Mouse (Mus musculus) embryonic facial prominence, embryonic 15.5 days (tissue): Measurements from ENCODE around the gene Psmd13. TPM values are rescaled to one million over a fixed set of nuclear protein-coding genes. Genes with fewer than 3 reads are reported as not detected.

Experiments used
- ATAC-seq: fragments of 200-750 bp; cut with Nextera tagmentation; 2 replicates; pipeline ENCODE4 v1.8.0; 2017; ENCODE audit warnings: low read depth, moderate TSS enrichment; ENCODE audit not compliant: insufficient number of reproducible peaks, low FRiP score, low TSS enrichment
- H3K27ac ChIP-seq: fragments of 300-500 bp; sonication (generic); replicated peaks from 2 replicates; pipeline ENCODE4 v1.5.1; 2015; ENCODE audit warnings: mild to moderate bottlenecking, inconsistent platforms
- H3K27me3 ChIP-seq: fragments of 300-500 bp; sonication (generic); 2 replicates; pipeline ENCODE4 v1.6.1; 2015; ENCODE audit warnings: inconsistent platforms
- H3K36me3 ChIP-seq: fragments of 300-500 bp; sonication (generic); 2 replicates; pipeline ENCODE4 v1.6.1; 2015; ENCODE audit warnings: mild to moderate bottlenecking, inconsistent platforms
- H3K4me1 ChIP-seq: fragments of 300-500 bp; sonication (generic); 2 replicates; pipeline ENCODE4 v1.6.1; 2015; ENCODE audit warnings: inconsistent platforms
- H3K4me2 ChIP-seq: fragments of 300-500 bp; sonication (generic); replicated peaks from 2 replicates; pipeline ENCODE4 v1.6.1; 2015; ENCODE audit warnings: mild to moderate bottlenecking, inconsistent platforms
- H3K4me3 ChIP-seq: fragments of 300-500 bp; sonication (generic); replicated peaks from 2 replicates; pipeline ENCODE4 v1.5.1; 2015; ENCODE audit warnings: mild to moderate bottlenecking, inconsistent platforms
- H3K9ac ChIP-seq: fragments of 300-500 bp; sonication (generic); 2 replicates; pipeline ENCODE4 v1.6.1; 2015; ENCODE audit warnings: inconsistent platforms
- H3K9me3 ChIP-seq: fragments of 300-500 bp; sonication (generic); replicated peaks from 2 replicates; pipeline ENCODE4 v1.6.1; 2016; ENCODE audit warnings: inconsistent platforms
- WGBS: fragments of 180-500 bp; shearing (Covaris S2); methylation state at CpG from one replicate; pipeline ENCODE4 v1.1.7; 2015; 5-methylcytosine and 5-hydroxymethylcytosine counted together
- polyA plus RNA-seq: library from polyadenylated mRNA; unstranded; fragments of >200 nt; fragmentation: Nextera tagmentation; extraction: Ambion mirVana; gene quantifications from 2 replicates; pipeline ENCODE4 v1.2.1, GENCODE M21; 2015

The Psmd13 gene
- polyA plus RNA-seq, 1 experiment from 2014 or later = 209 TPM

DNA sequence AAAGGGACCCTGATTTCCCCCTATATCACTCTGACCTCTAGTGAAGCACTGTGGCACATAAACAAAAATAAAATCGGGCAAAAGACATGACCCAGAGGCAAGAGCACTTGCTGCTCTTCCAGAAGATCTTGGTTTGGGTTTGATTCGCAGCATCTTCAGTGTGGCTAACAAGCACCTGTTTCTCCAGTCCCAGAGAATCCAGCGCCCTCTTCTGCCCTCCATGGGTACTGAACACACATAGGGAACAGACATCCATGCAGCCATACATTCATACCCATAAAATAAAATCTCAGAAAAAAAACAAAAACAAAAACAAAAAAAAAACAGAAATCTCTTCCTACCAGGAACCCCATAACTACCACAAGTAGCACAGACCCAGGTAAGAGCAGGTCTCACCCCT lies 56.7 kb downstream of the Psmd13 start:
- no peak overlapping the region for H3K4me2 ChIP-seq
- peaks cover 2% of the 10 kb centered on the region; the same call in 1 of the 2 replicates for H3K36me3 ChIP-seq
- H3K27me3 ChIP-seq = 0 out of 2 replicates have a peak, but pooled peaks cover 11% of the 10 kb centered on the region
- ATAC-seq = no peak
- no peak overlapping the region for H3K27ac ChIP-seq
- 44% methylated on average over 3 of the region's 3 CpGs for WGBS
- H3K9me3 ChIP-seq = no peaks in the 10 kb centered on the region
- no peak overlapping the region for H3K4me3 ChIP-seq
- no peak overlapping the region for H3K9ac ChIP-seq
- peaks cover 40% of the 10 kb centered on the region for H3K4me1 ChIP-seq

DNA sequence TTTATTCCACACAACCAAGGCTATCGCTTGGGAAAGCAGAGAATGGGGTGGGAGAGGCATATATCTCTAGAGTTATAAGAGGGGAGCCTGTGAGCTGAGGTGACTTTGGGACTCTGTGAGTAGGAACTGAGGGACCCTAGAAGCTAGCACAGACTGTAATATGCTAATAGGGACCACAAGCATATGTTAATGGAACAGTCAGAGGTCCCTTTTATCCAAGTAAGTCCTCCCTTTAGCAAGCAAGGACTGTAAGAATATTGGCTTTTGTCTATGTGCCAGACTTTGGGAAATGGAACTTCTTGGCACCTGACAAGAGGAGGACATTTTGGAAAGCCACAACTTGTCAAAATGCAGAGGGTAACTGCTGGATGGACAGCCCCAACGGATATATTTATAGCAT lies 57.1 kb downstream of the Psmd13 start:
- WGBS = 22% methylated on average over 2 of the region's 2 CpGs
- 0 out of 2 replicates have a peak, but pooled peaks cover 11% of the 10 kb centered on the region for H3K27me3 ChIP-seq
- H3K27ac ChIP-seq = peak overlapping the region; percentile 99
- H3K9me3 ChIP-seq = no peaks in the 10 kb centered on the region
- no peak overlapping the region for H3K4me3 ChIP-seq
- H3K36me3 ChIP-seq = peaks cover 4% of the 10 kb centered on the region; the same call in 1 of the 2 replicates
- H3K4me1 ChIP-seq = peaks cover 41% of the 10 kb centered on the region
- H3K4me2 ChIP-seq = 0 out of 2 replicates have a peak overlapping the region, but pooled peaks have one; percentile 31
- no peak for ATAC-seq
- no peak overlapping the region for H3K9ac ChIP-seq

GRCm38 (mm10) chr7:140939669-140940171 lies 58.0 kb downstream of the Psmd13 start:
- Histone ChIP-seq H3K4me1 (peaks cover 41% of the 10 kb centered on the region), H3K27me3 (0 out of 2 replicates have a peak, but pooled peaks cover 8% of the 10 kb centered on the region), H3K9me3 (no peaks in the 10 kb centered on the region), H3K4me3 (no peak overlapping the region), H3K4me2 (peak overlapping the region; percentile 31), H3K9ac (no peak overlapping the region), H3K27ac (peak overlapping the region; percentile 99), H3K36me3 (peaks cover 5% of the 10 kb centered on the region; the same call in 1 of the 2 replicates)
- WGBS = 6% methylated on average over 8 of the region's 8 CpGs
- ATAC-seq = peak; percentile 63

DNA sequence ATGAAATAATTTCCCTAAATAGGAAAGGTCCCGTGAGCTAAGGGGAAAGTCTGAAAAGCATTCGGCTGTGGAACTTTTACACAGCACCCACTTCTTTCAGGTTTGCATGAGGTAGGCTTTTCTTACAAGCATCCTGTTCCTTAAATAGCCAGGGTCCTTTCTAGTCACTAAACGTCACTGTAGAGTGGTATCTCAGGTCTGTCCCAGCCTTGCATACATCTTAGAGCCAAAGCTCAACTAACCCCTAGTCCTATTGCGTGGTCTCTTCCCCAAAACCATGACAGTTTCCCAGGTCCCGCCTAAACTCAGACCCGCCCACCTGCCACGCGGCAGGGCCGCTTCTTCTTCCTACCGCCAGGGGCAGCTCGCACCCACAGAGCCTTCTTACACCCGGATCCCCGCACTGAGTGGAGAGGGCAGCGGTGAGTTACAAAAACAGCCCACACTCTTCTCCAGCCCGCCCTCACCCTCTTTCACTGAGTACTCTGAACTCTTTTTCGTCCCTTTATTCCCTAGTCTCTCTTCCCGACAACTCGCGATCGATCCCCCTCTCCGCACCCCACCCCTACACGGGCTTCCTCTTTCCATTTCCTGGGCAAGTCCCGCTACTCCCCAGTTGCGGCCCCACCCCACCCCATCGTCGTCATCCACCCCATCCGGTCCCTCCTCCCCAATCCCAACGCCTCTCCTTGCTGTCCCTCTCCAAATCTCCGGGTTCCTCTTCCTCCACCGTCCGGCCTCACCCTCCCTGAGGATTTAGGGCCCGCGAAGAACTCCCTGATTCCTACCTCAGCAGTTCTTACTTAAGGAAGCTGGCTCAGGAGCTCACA lies 59.7 kb downstream of the Psmd13 start, which contains the start of gene Pgghg:
Gene Pgghg (plus strand): TSS at position 170 of the 830 bp plus-strand sequence.
- peak within 1 kb of the TSS; percentile 59 for H3K4me3 ChIP-seq
- peak within 1 kb of the TSS; percentile 64 for H3K4me2 ChIP-seq
- H3K27ac ChIP-seq = peak within 1 kb of the TSS; percentile 99
- H3K9ac ChIP-seq = peak within 1 kb of the TSS; percentile 51
- no peaks in the 10 kb centered on the region for H3K9me3 ChIP-seq
- 0 out of 2 replicates have a peak, but pooled peaks cover 4% of the 10 kb centered on the region for H3K27me3 ChIP-seq
- ATAC-seq = peak; percentile 89
- H3K4me1 ChIP-seq = peaks cover 41% of the 10 kb centered on the region
- 2% methylated on average over 33 of the region's 33 CpGs for WGBS
- H3K36me3 ChIP-seq = peaks cover 21% of the 10 kb centered on the region

- Histone ChIP-seq H3K4me1 (peaks cover 41% of the 10 kb centered on the region), H3K4me3 (peak overlapping the region; percentile 59), H3K4me2 (peak overlapping the region; percentile 64), H3K36me3 (peaks cover 30% of the 10 kb centered on the region), H3K9me3 (no peaks in the 10 kb centered on the region), H3K27me3 (no peaks in the 10 kb centered on the region), H3K27ac (peak overlapping the region; percentile 99), H3K9ac (peak overlapping the region; percentile 51)
- WGBS = 45% methylated on average over 9 of the region's 9 CpGs
- no peak for ATAC-seq
Measured at GRCm38 (mm10) chr7:140942341-140942740, 60.6 kb downstream of the Psmd13 start.

DNA sequence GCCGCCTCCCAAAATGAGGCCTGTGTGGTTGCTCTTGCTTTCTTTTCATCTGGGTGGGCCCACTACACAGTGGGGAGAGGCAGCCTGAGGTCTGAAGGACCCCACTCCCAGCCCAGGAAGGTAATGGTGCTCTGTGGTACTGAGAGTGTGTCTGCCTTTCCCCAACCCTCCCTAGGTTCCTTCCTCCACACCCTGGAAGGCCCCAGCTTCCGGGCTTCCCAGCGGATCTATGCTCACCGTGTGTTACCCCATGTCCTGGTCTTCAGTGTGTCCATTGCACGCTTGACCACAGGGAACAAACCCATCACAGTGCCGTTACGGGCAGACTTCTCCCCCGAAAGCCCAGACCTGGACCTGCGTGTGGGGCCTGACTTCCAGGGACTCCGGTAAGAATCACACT lies 61.0 kb downstream of the Psmd13 start:
- H3K9ac ChIP-seq = no peak overlapping the region
- no peak overlapping the region for H3K4me3 ChIP-seq
- peaks cover 41% of the 10 kb centered on the region for H3K4me1 ChIP-seq
- H3K27ac ChIP-seq = peak overlapping the region; percentile 99
- H3K9me3 ChIP-seq = no peaks in the 10 kb centered on the region
- ATAC-seq = no peak
- H3K27me3 ChIP-seq = no peaks in the 10 kb centered on the region
- peak overlapping the region; percentile 64 for H3K4me2 ChIP-seq
- 85% methylated on average over 10 of the region's 10 CpGs for WGBS
- peaks cover 35% of the 10 kb centered on the region for H3K36me3 ChIP-seq

- Histone ChIP-seq H3K9ac (no peak overlapping the region), H3K4me1 (peaks cover 41% of the 10 kb centered on the region), H3K27ac (peak overlapping the region; percentile 99), H3K4me3 (no peak overlapping the region), H3K36me3 (peaks cover 40% of the 10 kb centered on the region), H3K4me2 (no peak overlapping the region), H3K27me3 (no peaks in the 10 kb centered on the region), H3K9me3 (no peaks in the 10 kb centered on the region)
- ATAC-seq = no peak
- 75% methylated on average over 4 of the region's 4 CpGs for WGBS
Measured at GRCm38 (mm10) chr7:140943356-140943755, 61.6 kb downstream of the Psmd13 start.

DNA sequence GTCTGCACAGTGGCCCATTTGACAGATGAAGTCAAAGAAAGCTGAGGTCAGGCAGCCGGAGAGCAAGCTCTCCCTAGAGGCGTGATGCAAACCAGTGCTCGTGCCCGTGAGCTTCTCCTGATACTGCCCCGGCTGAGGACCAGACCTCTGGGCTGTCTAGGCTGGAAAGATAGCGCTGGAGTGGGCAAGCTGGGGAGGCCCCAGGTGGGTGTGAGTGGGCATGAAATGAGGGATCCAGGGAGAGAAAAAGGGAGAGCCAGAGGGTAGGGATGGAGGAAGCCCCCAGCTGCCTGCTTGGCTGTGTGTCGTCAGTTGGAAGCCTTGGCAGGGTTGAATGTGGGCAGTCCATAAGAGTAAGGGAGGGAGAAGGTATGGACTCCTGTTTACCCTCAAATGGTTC lies 62.5 kb downstream of the Psmd13 start:
- 83% methylated on average over 7 of the region's 7 CpGs for WGBS
- ATAC-seq = no peak
- no peak overlapping the region; the same call in 1 of the 2 replicates for H3K27ac ChIP-seq

GRCm38 (mm10) chr7:140945247-140945646 lies 63.5 kb downstream of the Psmd13 start:
- no peaks in the 10 kb centered on the region for H3K9me3 ChIP-seq
- no peak for ATAC-seq
- no peak overlapping the region for H3K27ac ChIP-seq
- H3K36me3 ChIP-seq = peaks cover 57% of the 10 kb centered on the region
- no peaks in the 10 kb centered on the region for H3K27me3 ChIP-seq
- H3K4me1 ChIP-seq = peaks cover 35% of the 10 kb centered on the region
- H3K4me3 ChIP-seq = no peak overlapping the region
- 95% methylated on average over 5 of the region's 5 CpGs for WGBS
- H3K4me2 ChIP-seq = no peak overlapping the region
- no peak overlapping the region for H3K9ac ChIP-seq

More for the DNA sequence above, 62.5 kb downstream of the Psmd13 start:
- H3K9ac ChIP-seq = no peak overlapping the region
- no peak overlapping the region for H3K4me2 ChIP-seq
- no peak overlapping the region for H3K4me3 ChIP-seq
- H3K36me3 ChIP-seq = peaks cover 49% of the 10 kb centered on the region
- no peaks in the 10 kb centered on the region for H3K9me3 ChIP-seq
- H3K27me3 ChIP-seq = no peaks in the 10 kb centered on the region
- peaks cover 37% of the 10 kb centered on the region for H3K4me1 ChIP-seq

- Histone ChIP-seq H3K9me3 (no peaks in the 10 kb centered on the region), H3K4me1 (peaks cover 35% of the 10 kb centered on the region), H3K27ac (no peak overlapping the region), H3K4me3 (no peak overlapping the region), H3K9ac (no peak overlapping the region), H3K4me2 (no peak overlapping the region), H3K36me3 (peaks cover 57% of the 10 kb centered on the region), H3K27me3 (no peaks in the 10 kb centered on the region)
- ATAC-seq = no peak
- 88% methylated on average over 10 of the region's 10 CpGs for WGBS
Measured at GRCm38 (mm10) chr7:140946311-140946710, 64.5 kb downstream of the Psmd13 start.

GRCm38 (mm10) chr7:140946980-140947379 lies 65.2 kb downstream of the Psmd13 start:
- Histone ChIP-seq H3K36me3 (peaks cover 57% of the 10 kb centered on the region), H3K9ac (no peak overlapping the region), H3K27me3 (no peaks in the 10 kb centered on the region), H3K9me3 (no peaks in the 10 kb centered on the region), H3K4me1 (peaks cover 42% of the 10 kb centered on the region), H3K4me2 (no peak overlapping the region), H3K27ac (0 out of 2 replicates have a peak overlapping the region, but pooled peaks have one; percentile 17), H3K4me3 (no peak overlapping the region)
- WGBS = 70% methylated on average over 7 of the region's 7 CpGs
- no peak for ATAC-seq
